Comparison of ENCODE assay signal across 20 mouse cellular contexts in genomic region chr7:101053136-101053535, GRCm38 (mm10). TPM values are rescaled to one million over a fixed set of nuclear protein-coding genes. Genes with fewer than 3 reads are reported as not detected.
DNase-seq lines count a peak whose midpoint lies in the region; TF ChIP-seq lines count a peak whose summit lies in the region.
"Had no signal": no experiment of that assay in that cellular context is flagged by ENCODE, and none has a peak within 500 bp of the region (broad histone marks: within the 10 kb centered on the region; RNA-seq: fewer than 3 reads in every experiment).

No protein-coding gene starts in this region.

- no peak for TF ChIP-seq POLR2A in embryonic fibroblast, embryonic 13.5 days (IDR thresholded peaks at IDR 0.05; ENCODE audit: low read depth, low read length)

- H3K27ac ChIP-seq in embryonic fibroblast, embryonic 13.5 days (ENCODE audit: insufficient read depth, low read length): peak overlapping the region; percentile 93
- H3K27ac ChIP-seq: embryonic facial prominence, embryonic 12.5 days; forebrain, embryonic 10.5 days; forebrain, embryonic 13.5 days; gastrocnemius, adult 2 months; hindbrain, embryonic 12.5 days; hindbrain, embryonic 15.5 days had no signal

- H3K4me1 ChIP-seq in embryonic fibroblast, embryonic 13.5 days (ENCODE audit: control insufficient read depth, insufficient read depth, low read length): peaks cover 5% of the 10 kb centered on the region
- H3K4me1 ChIP-seq: embryonic facial prominence, embryonic 12.5 days; forebrain, embryonic 13.5 days; hindbrain, embryonic 15.5 days had no signal

- no peak for TF ChIP-seq CTCF in embryonic fibroblast, embryonic 13.5 days (IDR thresholded peaks at IDR 0.05; ENCODE audit: borderline replicate concordance, insufficient read depth, low read length)

- peak; percentile 81 to 83 for DNase-seq in adrenal gland, adult (ENCODE audit: inconsistent age in 2 of 2, low spot score in 1 of 2)
- no peak for DNase-seq in adrenal gland, postnatal 4 days (ENCODE audit: low spot score in 2 of 2)
- DNase-seq in adrenal gland, postnatal 14 days: peak; percentile 37
- no peak for DNase-seq in adrenal gland, adult 18-20 months (ENCODE audit: low spot score in 2 of 2)
- DNase-seq in NIH3T3 (ENCODE audit: low read depth): peak; percentile 48
- DNase-seq in cerebellum, postnatal 25 days: no peak
- DNase-seq: cerebellum, adult 11 months; cerebellum, adult 2 months; cerebellum, postnatal 10 days; gastrocnemius, adult 2 months; gastrocnemius, postnatal 14 days; heart, adult 11 months; kidney, adult 8-10 months had no signal

- H3K4me3 ChIP-seq in embryonic fibroblast, embryonic 13.5 days (ENCODE audit: insufficient read depth, low read length): no peak overlapping the region
- H3K4me3 ChIP-seq: embryonic facial prominence, embryonic 12.5 days; forebrain, embryonic 10.5 days; forebrain, embryonic 13.5 days; gastrocnemius, adult 2 months; hindbrain, embryonic 12.5 days; hindbrain, embryonic 15.5 days had no signal

RNA-seq across cellular contexts. Expression of gene Fchsd2, which starts 39.5 kb away (rescaled TPM):
- total RNA-seq in adrenal gland, postnatal 4 days (2021): 10 to 100 TPM; 37.8 to 39.9 TPM
- total RNA-seq in adrenal gland, postnatal 14 days (2021): 21.6 and 31.8 TPM in 2 replicates
- 10 to 100 TPM; 15.9 to 18.8 TPM for total RNA-seq in adrenal gland, adult 18-20 months (2021)
- 29.0 and 30.3 TPM in 2 replicates for polyA plus RNA-seq in embryonic fibroblast, embryonic 13.5 days (2011; ENCODE audit: insufficient read length, low read depth, missing spikeins)

RNA-seq across cellular contexts. Expression of gene P2ry2, which starts 40.5 kb away (rescaled TPM):
- total RNA-seq in adrenal gland, postnatal 4 days (2021): 1 to 10 TPM; 2.7 to 2.8 TPM
- 4.3 and 5.0 TPM in 2 replicates for total RNA-seq in adrenal gland, postnatal 14 days (2021)
- 1 to 10 TPM; 1.7 to 4.7 TPM for total RNA-seq in adrenal gland, adult 18-20 months (2021)
- polyA plus RNA-seq in embryonic fibroblast, embryonic 13.5 days (2011; ENCODE audit: insufficient read length, low read depth, missing spikeins): 2.4 and 5.8 TPM in 2 replicates
- polyA plus RNA-seq: forebrain, embryonic 13.5 days; forebrain, embryonic 16.5 days had no signal

Comparison
In these comparisons a context has a peak if more than half of its experiments do, and no peak if none do; other contexts are left out.
1. DNase-seq: peak in adrenal gland, adult (2 of 2), adrenal gland, postnatal 14 days (single experiment) and NIH3T3 (single experiment); none in adrenal gland, postnatal 4 days (0 of 2), adrenal gland, adult 18-20 months (0 of 2) and cerebellum, postnatal 25 days (0 of 2).